Mouse (Mus musculus) CH12.LX (cell line): Measurements from ENCODE around the gene Tnfrsf1a. TPM values are rescaled to one million over a fixed set of nuclear protein-coding genes. Genes with fewer than 3 reads are reported as not detected.

Experiments
- DNase-seq: peaks from one replicate; pipeline ENCODE4 v3.0.0-alpha.2; 2013; ENCODE audit errors: extremely low read depth
- H3K27ac ChIP-seq: 2 replicates; pipeline ENCODE4 v1.5.1; 2012; ENCODE audit warnings: low read depth, mild to moderate bottlenecking, control low read depth, moderate library complexity; ENCODE audit not compliant: insufficient read depth
- H3K27me3 ChIP-seq: replicated peaks from 2 replicates; pipeline ENCODE3; 2012; ENCODE audit warnings: inconsistent platforms
- H3K36me3 ChIP-seq, 2 experiments: replicated peaks in 1 of 2; 2 replicates each; pipeline versions ENCODE3 to v1.6.1; 2012; ENCODE audit warnings: inconsistent platforms in 1 of 2, low read length in 1 of 2, mild to moderate bottlenecking in 1 of 2, mixed read lengths in 1 of 2, moderate library complexity in 1 of 2; ENCODE audit not compliant: control insufficient read depth in 1 of 2, insufficient read depth in 1 of 2
- H3K4me1 ChIP-seq, 2 experiments: 2 replicates each; pipeline ENCODE4 v1.6.1; 2012; ENCODE audit warnings: inconsistent platforms in 1 of 2, moderate library complexity in 1 of 2; ENCODE audit not compliant: insufficient read depth in 2 of 2, control insufficient read depth in 1 of 2
- H3K4me2 ChIP-seq: 2 replicates; pipeline ENCODE4 v1.6.1; 2012; ENCODE audit warnings: low read depth, mild to moderate bottlenecking, control low read depth; ENCODE audit not compliant: poor library complexity, insufficient read depth, severe bottlenecking
- H3K4me3 ChIP-seq, 3 experiments: fragments of 150-350 bp in 1 of 3; sonication (generic) in 1 of 3; replicated peaks in 1 of 3; 2 replicates each; pipeline versions ENCODE3 to v1.5.1; 2011 to 2012; ENCODE audit warnings: low read depth in 2 of 3, low read length in 2 of 3, mild to moderate bottlenecking in 2 of 3, moderate library complexity in 2 of 3, control low read depth in 1 of 3, improper control_type of control experiment in 1 of 3, inconsistent platforms in 1 of 3, mixed read lengths in 1 of 3; ENCODE audit not compliant: poor library complexity in 1 of 3
- H3K79me2 ChIP-seq: replicated peaks from 2 replicates; pipeline ENCODE4 v1.6.1; 2012; ENCODE audit warnings: mild to moderate bottlenecking, moderate library complexity; ENCODE audit not compliant: control insufficient read depth, poor library complexity, insufficient read depth, severe bottlenecking; ENCODE audit errors: extremely low read depth
- H3K9ac ChIP-seq: 2 replicates; pipeline ENCODE4 v1.6.1; 2012; ENCODE audit warnings: low read depth, mild to moderate bottlenecking, control low read depth, moderate library complexity; ENCODE audit not compliant: insufficient read depth
- H3K9me3 ChIP-seq: replicated peaks from 2 replicates; pipeline ENCODE3; 2012; ENCODE audit warnings: low read length, inconsistent platforms, mixed read lengths
- BHLHE40 ChIP-seq: IDR thresholded peaks from 2 replicates; pipeline ENCODE4 v1.6.1; 2011; ENCODE audit warnings: mild to moderate bottlenecking, low read depth, low read length, improper control_type of control experiment
- CHD2 ChIP-seq: IDR thresholded peaks from 2 replicates; pipeline ENCODE4 v1.6.1; 2011; ENCODE audit warnings: low read length, improper control_type of control experiment
- ELF1 ChIP-seq: IDR thresholded peaks from 2 replicates; pipeline ENCODE4 v1.6.1; 2014; ENCODE audit warnings: low read depth, mild to moderate bottlenecking, inconsistent platforms, low read length, improper control_type of control experiment
- ETS1 ChIP-seq: conservative IDR thresholded peaks from 2 replicates; pipeline ENCODE4 v1.6.1; 2012; ENCODE audit warnings: low read depth, mild to moderate bottlenecking, inconsistent platforms, low read length, improper control_type of control experiment, moderate library complexity
- GABPA ChIP-seq: IDR thresholded peaks from 2 replicates; pipeline ENCODE4 v1.6.1; 2012; ENCODE audit warnings: low read depth, low read length, improper control_type of control experiment, inconsistent platforms; ENCODE audit not compliant: insufficient replicate concordance
- HCFC1 ChIP-seq: IDR thresholded peaks from 2 replicates; pipeline ENCODE4 v1.6.1; 2012; ENCODE audit warnings: low read depth, mild to moderate bottlenecking, inconsistent platforms, low read length, improper control_type of control experiment
- JUN ChIP-seq: IDR thresholded peaks from 2 replicates; pipeline ENCODE4 v1.6.1; 2011; ENCODE audit warnings: low read depth, mild to moderate bottlenecking, low read length, improper control_type of control experiment, moderate library complexity; ENCODE audit not compliant: insufficient read depth
- JUND ChIP-seq: conservative IDR thresholded peaks from 2 replicates; pipeline ENCODE4 v1.6.1; 2011; ENCODE audit warnings: low read depth, low read length, improper control_type of control experiment
- MAFK ChIP-seq: IDR thresholded peaks from 2 replicates; pipeline ENCODE4 v1.6.1; 2011; ENCODE audit warnings: low read length, improper control_type of control experiment; ENCODE audit not compliant: insufficient replicate concordance
- MAX ChIP-seq: IDR thresholded peaks from 2 replicates; pipeline ENCODE4 v1.6.1; 2011; ENCODE audit warnings: low read length, improper control_type of control experiment
- MAZ ChIP-seq: IDR thresholded peaks from 2 replicates; pipeline ENCODE4 v1.6.1; 2012; ENCODE audit warnings: low read depth, mild to moderate bottlenecking, inconsistent platforms, low read length, improper control_type of control experiment, moderate library complexity
- NELFE ChIP-seq: IDR thresholded peaks from 2 replicates; pipeline ENCODE4 v1.6.1; 2011; ENCODE audit warnings: low read depth, low read length, improper control_type of control experiment
- TBP ChIP-seq: conservative IDR thresholded peaks from 2 replicates; pipeline ENCODE4 v1.6.1; 2011; ENCODE audit warnings: low read depth, low read length, improper control_type of control experiment
- UBTF ChIP-seq: IDR thresholded peaks from 2 replicates; pipeline ENCODE4 v1.6.1; 2012; ENCODE audit warnings: low read depth, mild to moderate bottlenecking, inconsistent platforms, low read length, improper control_type of control experiment, moderate library complexity
- USF2 ChIP-seq: conservative IDR thresholded peaks from 2 replicates; pipeline ENCODE4 v1.6.1; 2011; ENCODE audit warnings: low read depth, low read length, improper control_type of control experiment
- ZMIZ1 ChIP-seq: IDR thresholded peaks from 2 replicates; pipeline ENCODE4 v1.6.1; 2012; ENCODE audit warnings: low read depth, mild to moderate bottlenecking, inconsistent platforms, low read length, improper control_type of control experiment
- ZNF384 ChIP-seq: IDR thresholded peaks from 2 replicates; pipeline ENCODE4 v1.6.1; 2012; ENCODE audit warnings: low read depth, low read length, improper control_type of control experiment, inconsistent platforms
- dilution Hi-C: fragments of 300-500 bp; cut with MboI; formaldehyde crosslinking; loops from 2 replicates; pipeline ENCODE4 v1.14.3; 2020; ENCODE audit warnings: low sequenced_read_pairs; ENCODE audit not compliant: extremely low pct_unique_long_range_greater_than_20kb, extremely low pct_ligation_motif_present
- in situ Hi-C: fragments of 300-500 bp; cut with MboI; formaldehyde crosslinking; loops from 3 replicates; pipeline ENCODE4 v1.14.3; 2019; ENCODE audit warnings: low sequenced_read_pairs, low pct_ligation_motif_present, low pct_unique_long_range_greater_than_20kb, mixed read lengths
- polyA plus RNA-seq: library from polyadenylated mRNA; unstranded; fragments of >175 nt; gene quantifications from 2 replicates; pipeline ENCODE4 v1.2.1, GENCODE M21; 2012; ENCODE audit warnings: low read depth; ENCODE audit not compliant: insufficient read length
- total RNA-seq, 2 experiments: library from RNA; depleted of rRNA; stranded (reverse); fragments of 300-350 nt in 1 of 2; fragments of >200 nt in 1 of 2; gene quantifications; 2 replicates each; pipeline ENCODE4 v1.2.3; 2012 to 2014

Tnfrsf1a gene
- total and polyA plus RNA-seq, 3 experiments = 0.13 TPM; not detected in 2

GRCm38 (mm10) chr6:125314231-125314563 lies 35.0 kb upstream of the Tnfrsf1a start:
- H3K4me3 ChIP-seq = no peak overlapping the region
- no peak for DNase-seq
- in situ Hi-C loops (no loop called here), dilution Hi-C loops (no loop called here)
- H3K27me3 ChIP-seq = peaks cover 87% of the 10 kb centered on the region
- TF ChIP-seq GABPA = no peak
- no peak for TF ChIP-seq JUN
- TF ChIP-seq MAZ = no peak
- no peak for TF ChIP-seq UBTF
- TF ChIP-seq USF2 = no peak
- TF ChIP-seq MAFK = no peak
- no peak for TF ChIP-seq CHD2
- no peak for TF ChIP-seq ETS1
- TF ChIP-seq ZMIZ1 = no peak
- TF ChIP-seq JUND = no peak
- no peak overlapping the region for H3K4me2 ChIP-seq
- H3K4me1 ChIP-seq = no peaks in the 10 kb centered on the region
- no peaks in the 10 kb centered on the region for H3K36me3 ChIP-seq
- H3K79me2 ChIP-seq = no peaks in the 10 kb centered on the region
- no peaks in the 10 kb centered on the region for H3K9me3 ChIP-seq
- no peak overlapping the region for H3K27ac ChIP-seq
- H3K9ac ChIP-seq = no peak overlapping the region

- DNase-seq = no peak
- no peaks in the 10 kb centered on the region for H3K36me3 ChIP-seq
- H3K4me3 ChIP-seq = no peak overlapping the region
- no peaks in the 10 kb centered on the region for H3K9me3 ChIP-seq
- in situ Hi-C loops = no loop called here
- dilution Hi-C loops = no loop called here
- no peak overlapping the region for H3K27ac ChIP-seq
- no peaks in the 10 kb centered on the region for H3K4me1 ChIP-seq
- no peaks in the 10 kb centered on the region for H3K79me2 ChIP-seq
- no peak overlapping the region for H3K4me2 ChIP-seq
- TF ChIP-seq HCFC1 = no peak
- TF ChIP-seq MAFK = no peak
- no peak for TF ChIP-seq BHLHE40
- no peak for TF ChIP-seq ELF1
- TF ChIP-seq ZNF384 = no peak
- TF ChIP-seq NELFE = no peak
- no peak for TF ChIP-seq MAX
- no peak for TF ChIP-seq TBP
- no peak overlapping the region for H3K9ac ChIP-seq
- peaks cover 88% of the 10 kb centered on the region for H3K27me3 ChIP-seq
Observed at GRCm38 (mm10) chr6:125314746-125315145, 34.4 kb upstream of the Tnfrsf1a start.
